Comparison of ENCODE assay signal across 8 mouse cellular contexts in the genomic region with DNA sequence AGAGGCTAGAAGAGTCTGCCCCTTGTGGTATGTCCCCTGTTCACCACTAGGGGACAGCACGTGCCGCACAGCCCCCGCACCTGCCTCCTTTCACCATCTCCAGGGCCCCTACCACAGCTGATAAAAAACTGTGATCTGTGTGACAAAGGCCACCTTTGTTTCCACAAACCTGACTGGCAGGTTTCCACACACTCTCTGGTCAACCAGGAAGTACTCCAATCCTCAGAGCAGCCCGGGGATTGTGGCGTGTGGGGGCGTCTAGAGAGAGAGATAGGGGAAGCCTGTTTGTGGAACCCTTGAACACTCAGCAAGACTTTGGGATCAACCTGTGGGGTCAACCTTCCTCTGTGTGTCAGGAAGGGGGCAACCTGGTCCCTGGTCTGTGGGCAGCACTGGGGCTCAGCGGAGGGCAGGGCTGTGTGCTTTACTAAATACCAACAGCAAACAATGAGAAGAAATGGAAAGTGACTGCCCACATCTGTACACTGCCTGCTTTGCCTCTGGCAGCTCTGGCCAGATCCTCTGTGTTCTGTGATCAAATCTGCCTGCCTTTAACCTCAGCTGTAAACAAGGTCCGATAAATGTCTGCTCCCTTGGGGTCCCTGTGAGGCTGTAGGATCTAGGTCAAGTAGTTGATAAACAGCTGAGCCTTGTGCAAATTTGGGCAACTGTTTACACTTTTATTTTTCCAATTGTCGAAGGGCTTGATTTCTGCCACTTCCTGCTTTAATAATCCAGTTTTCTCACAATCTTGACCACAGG. TPM values are rescaled to one million over a fixed set of nuclear protein-coding genes. Genes with fewer than 3 reads are reported as not detected.
DNase-seq lines count a peak whose midpoint lies in the region; ATAC-seq lines count a peak whose summit lies in the region.

No protein-coding gene starts in this region.

- peak overlapping the region; percentile 89 for H3K27ac ChIP-seq in hindbrain, embryonic 12.5 days
- H3K27ac ChIP-seq in liver, embryonic 12.5 days: peak overlapping the region; percentile 74
- peak overlapping the region; percentile 80 for H3K27ac ChIP-seq in neural tube, embryonic 13.5 days (replicated peaks)

- H3K9me3 ChIP-seq in hindbrain, embryonic 12.5 days (replicated peaks): no peaks in the 10 kb centered on the region; the same call in 1 of the 2 replicates
- no peaks in the 10 kb centered on the region for H3K9me3 ChIP-seq in liver, embryonic 12.5 days (replicated peaks)
- H3K9me3 ChIP-seq in neural tube, embryonic 13.5 days: no peaks in the 10 kb centered on the region

- no peaks in the 10 kb centered on the region for H3K27me3 ChIP-seq in hindbrain, embryonic 12.5 days
- H3K27me3 ChIP-seq in liver, embryonic 12.5 days (replicated peaks): no peaks in the 10 kb centered on the region
- H3K27me3 ChIP-seq in neural tube, embryonic 13.5 days: no peaks in the 10 kb centered on the region

- H3K4me1 ChIP-seq in hindbrain, embryonic 12.5 days: peaks cover 63% of the 10 kb centered on the region
- peaks cover 3% of the 10 kb centered on the region; the same call in 1 of the 2 replicates for H3K4me1 ChIP-seq in liver, embryonic 12.5 days
- H3K4me1 ChIP-seq in neural tube, embryonic 13.5 days (replicated peaks): peaks cover 81% of the 10 kb centered on the region

- peak; percentile 71 to 81 for DNase-seq in lung, adult 18-20 months
- DNase-seq in lung, postnatal 25 days (ENCODE audit: low spot score): no peak
- peak; percentile 36 to 46 for DNase-seq in cerebellum, postnatal 10 days
- DNase-seq in layer of hippocampus, adult 9-10 months (ENCODE audit: low spot score): no peak
- no peak for DNase-seq in layer of hippocampus, adult 11-12 months (ENCODE audit: low spot score)

- peak overlapping the region; percentile 23; the same call in 1 of the 2 replicates for H3K9ac ChIP-seq in hindbrain, embryonic 12.5 days
- H3K9ac ChIP-seq in liver, embryonic 12.5 days: no peak overlapping the region
- H3K9ac ChIP-seq in neural tube, embryonic 13.5 days: peak overlapping the region; percentile 31

- 14% methylated on average over 9 of the region's 9 CpGs for WGBS in hindbrain, embryonic 12.5 days
- WGBS in liver, embryonic 12.5 days (ENCODE audit: insufficient replicate concordance): 33% methylated on average over 9 of the region's 9 CpGs
- WGBS in neural tube, embryonic 13.5 days: 15% methylated on average over 9 of the region's 9 CpGs

- peaks cover 50% of the 10 kb centered on the region for H3K36me3 ChIP-seq in hindbrain, embryonic 12.5 days
- H3K36me3 ChIP-seq in liver, embryonic 12.5 days: peaks cover 11% of the 10 kb centered on the region; the same call in 1 of the 2 replicates
- peaks cover 62% of the 10 kb centered on the region for H3K36me3 ChIP-seq in neural tube, embryonic 13.5 days

- peak; percentile 17 for ATAC-seq in hindbrain, embryonic 12.5 days (ENCODE audit: low FRiP score)
- peak; percentile 58 for ATAC-seq in liver, embryonic 12.5 days
- peak; percentile 12; the same call in 1 of the 2 replicates for ATAC-seq in neural tube, embryonic 13.5 days (ENCODE audit: low read depth)

- peak overlapping the region; percentile 32 for H3K4me2 ChIP-seq in hindbrain, embryonic 12.5 days (replicated peaks)
- 0 out of 2 replicates have a peak overlapping the region, but pooled peaks have one; percentile 8 for H3K4me2 ChIP-seq in liver, embryonic 12.5 days
- peak overlapping the region; percentile 7 for H3K4me2 ChIP-seq in neural tube, embryonic 13.5 days

- no peak overlapping the region for H3K4me3 ChIP-seq in hindbrain, embryonic 12.5 days
- no peak overlapping the region for H3K4me3 ChIP-seq in liver, embryonic 12.5 days
- H3K4me3 ChIP-seq in neural tube, embryonic 13.5 days: no peak overlapping the region

RNA-seq across cellular contexts. Expression of a gene that starts 12.9 kb away (rescaled TPM):
- polyA plus RNA-seq in hindbrain, embryonic 12.5 days (2016; fragmentation: Nextera tagmentation; extraction: Ambion mirVana): 56.7 and 58.6 TPM in 2 replicates
- polyA plus RNA-seq in liver, embryonic 12.5 days (2016; fragmentation: Nextera tagmentation; extraction: Ambion mirVana): 2.7 and 2.9 TPM in 2 replicates
- 34.2 and 35.5 TPM in 2 replicates for polyA plus RNA-seq in neural tube, embryonic 13.5 days (2015; fragmentation: Nextera tagmentation; extraction: Ambion mirVana)

RNA-seq across cellular contexts. Expression of a gene that starts 27.8 kb away (rescaled TPM):
- polyA plus RNA-seq in hindbrain, embryonic 12.5 days (2016; fragmentation: Nextera tagmentation; extraction: Ambion mirVana): 0.70 and 0.75 TPM in 2 replicates
- 0.63 and 0.76 TPM in 2 replicates for polyA plus RNA-seq in liver, embryonic 12.5 days (2016; fragmentation: Nextera tagmentation; extraction: Ambion mirVana)
- 0.54 and 0.89 TPM in 2 replicates for polyA plus RNA-seq in neural tube, embryonic 13.5 days (2015; fragmentation: Nextera tagmentation; extraction: Ambion mirVana)

RNA-seq across cellular contexts. Expression of a gene that starts 57.2 kb away (rescaled TPM):
- polyA plus RNA-seq in hindbrain, embryonic 12.5 days (2016; fragmentation: Nextera tagmentation; extraction: Ambion mirVana): 15.6 and 17.2 TPM in 2 replicates
- polyA plus RNA-seq in liver, embryonic 12.5 days (2016; fragmentation: Nextera tagmentation; extraction: Ambion mirVana): 34.1 and 35.4 TPM in 2 replicates
- polyA plus RNA-seq in neural tube, embryonic 13.5 days (2015; fragmentation: Nextera tagmentation; extraction: Ambion mirVana): 7.9 and 8.0 TPM in 2 replicates

Comparison
In these comparisons a context has a peak if more than half of its experiments do, and no peak if none do; other contexts are left out.
1. DNase-seq: peak in lung, adult 18-20 months (2 of 2) and cerebellum, postnatal 10 days (2 of 2); none in lung, postnatal 25 days (single experiment), layer of hippocampus, adult 9-10 months (single experiment) and layer of hippocampus, adult 11-12 months (single experiment).
2. Peak in every context shown above with its lines, with median percentiles within 50 percentile points of each other: ATAC-seq, H3K27ac ChIP-seq and H3K4me2 ChIP-seq.